Mouse (Mus musculus): ENCODE data around the gene 9930111J21Rik2. TPM values are rescaled to one million over a fixed set of nuclear protein-coding genes. Genes with fewer than 3 reads are reported as not detected.
"Not testable (repeated sequence)": the region's sequence is repeated elsewhere in the genome, so short reads cannot be mapped to it uniquely, and the experiment has no call there.

The 9930111J21Rik2 gene
- total RNA-seq, 4 experiments from 2014 or later: 0.70 to 1.2 (median 1.0) TPM

DNA sequence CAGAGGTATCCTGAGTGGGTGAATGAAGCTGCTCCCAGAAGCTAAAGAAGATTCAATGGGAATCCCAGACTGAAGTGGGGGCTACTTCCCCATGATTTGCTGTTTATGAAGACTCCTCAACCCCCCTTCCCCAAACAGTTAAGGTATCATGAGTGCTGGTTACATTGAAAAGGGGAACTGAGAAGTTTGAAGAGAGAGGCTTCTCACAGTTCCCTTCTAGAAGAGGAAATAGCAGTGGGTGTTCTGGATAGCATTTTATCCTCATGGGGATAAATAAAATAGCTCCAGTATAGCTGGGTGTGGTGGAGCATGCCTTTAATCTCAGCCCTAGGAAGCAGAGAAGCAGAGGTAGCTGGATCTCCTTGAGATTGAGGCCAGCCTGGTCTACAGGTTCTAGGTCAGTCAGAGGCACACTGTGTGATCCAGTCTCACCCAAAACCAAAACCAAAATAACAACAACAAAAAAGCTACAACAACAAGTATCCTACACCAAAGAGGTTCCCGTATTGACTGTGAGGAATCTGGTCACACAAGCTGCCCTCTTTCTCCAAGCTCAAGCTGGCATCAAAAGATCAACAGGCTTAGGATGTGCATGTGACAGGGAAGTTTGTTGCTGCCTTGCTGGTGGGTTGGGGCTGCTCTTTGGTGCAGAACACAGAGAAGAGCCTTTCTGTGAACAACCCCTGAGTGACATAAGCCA, 72.7 kb downstream of the 9930111J21Rik2 start, which contains the start of gene Olfr56:
Gene Olfr56 (plus strand): TSS at position 650 of the 700 bp plus-strand sequence.
- not testable (repeated sequence) for DNase-seq (ENCODE audit: low spot score in 2 of 2)

GRCm38 (mm10) chr11:48974686-48975085, 76.4 kb downstream of the 9930111J21Rik2 start:
- DNase-seq (ENCODE audit: low spot score in 2 of 2): not testable (repeated sequence)

Other genes with a start within 250 kb of the 9930111J21Rik2 start
- 10 to 100 TPM; 13.7 to 25.0 (median 20.8) TPM for gene Trim41, start 233.9 kb downstream of the 9930111J21Rik2 start, total RNA-seq (2022)
- 10 to 100 TPM; 25.5 to 30.8 (median 29.7) TPM for gene Trim7, start 225.1 kb downstream of the 9930111J21Rik2 start, total RNA-seq (2022)
- gene Gm12184, start 224.6 kb downstream of the 9930111J21Rik2 start, total RNA-seq (2022): 1 to 10 TPM; 1.4 to 3.1 (median 1.8) TPM
- 10 to 100 TPM; 12.0 to 13.7 (median 12.9) TPM for gene Irgm1, start 179.6 kb downstream of the 9930111J21Rik2 start, total RNA-seq (2022)
- gene Gm5431, start 149.0 kb downstream of the 9930111J21Rik2 start, total RNA-seq (2022): under 1 TPM in 3 of 4 experiments, not detected in 1; 0.13 to 0.21 (median 0.17) TPM
- gene Psme2b, start 105.1 kb downstream of the 9930111J21Rik2 start, total RNA-seq (2022): 1 to 10 TPM in 2 of 4 experiments, under 1 TPM in 1, not detected in 1; 0.48 to 1.1 (median 1.1) TPM
- not detected for gene Olfr56, start 72.4 kb downstream of the 9930111J21Rik2 start, total RNA-seq (2022)
- gene 9930111J21Rik1, start 71.8 kb downstream of the 9930111J21Rik2 start, total RNA-seq (2022): under 1 TPM; 0.49 to 0.94 (median 0.67) TPM
- under 1 TPM; 0.15 to 0.51 (median 0.20) TPM for gene Gm12185, start 59.0 kb downstream of the 9930111J21Rik2 start, total RNA-seq (2022)
- 1 to 10 TPM in 1 of 4 experiments, under 1 TPM in 3; 0.68 to 1.2 (median 0.76) TPM for gene Tgtp1, start 57.1 kb downstream of the 9930111J21Rik2 start, total RNA-seq (2022)
- under 1 TPM in 3 of 4 experiments, not detected in 1; 0.29 to 0.53 (median 0.43) TPM for gene Tgtp2, start 13.0 kb upstream of the 9930111J21Rik2 start, total RNA-seq (2022)
- 1 to 10 TPM in 2 of 4 experiments, under 1 TPM in 2; 0.58 to 1.1 (median 0.89) TPM for gene Ifi47, start 25.3 kb upstream of the 9930111J21Rik2 start, total RNA-seq (2022)
- not detected for gene Olfr1396, start 63.6 kb upstream of the 9930111J21Rik2 start, total RNA-seq (2022)
- not detected for gene Olfr1395, start 91.0 kb upstream of the 9930111J21Rik2 start, total RNA-seq (2022)
- gene Olfr1394, start 103.1 kb upstream of the 9930111J21Rik2 start, total RNA-seq (2022): not detected
- 1 to 10 TPM in 3 of 4 experiments, under 1 TPM in 1; 0.96 to 2.6 (median 2.0) TPM for gene Btnl9, start 135.9 kb upstream of the 9930111J21Rik2 start, total RNA-seq (2022)
- gene Zfp62, start 152.1 kb upstream of the 9930111J21Rik2 start, total RNA-seq (2022): 10 to 100 TPM; 24.4 to 29.9 (median 26.0) TPM
- gene Mgat1, start 192.9 kb upstream of the 9930111J21Rik2 start, total RNA-seq (2022): 10 to 100 TPM; 39.4 to 56.8 (median 48.4) TPM
- gene Olfr1393, start 227.1 kb upstream of the 9930111J21Rik2 start, total RNA-seq (2022): not detected
- gene Olfr1392, start 234.0 kb upstream of the 9930111J21Rik2 start, total RNA-seq (2022): not detected

All from gastrocnemius, adult 8-10 months (tissue).